In genomic region chr5:71753966-71754365, GRCm38 (mm10) we compare ENCODE assay signal across 18 mouse cellular contexts.
DNase-seq lines count a peak whose midpoint lies in the region; TF ChIP-seq lines count a peak whose summit lies in the region.
"Had no signal": no experiment of that assay in that cellular context is flagged by ENCODE, and none has a peak within 500 bp of the region (broad histone marks: within the 10 kb centered on the region; RNA-seq: fewer than 3 reads in every experiment).

No protein-coding gene starts in this region.

- WGBS in lung, adult 2 months = 70% methylated on average over 5 of the region's 5 CpGs

- no peak for TF ChIP-seq POLR2A in lung, adult 2 months (IDR thresholded peaks at IDR 0.05; ENCODE audit: borderline replicate concordance, extremely low read depth, low read depth, low read length)

- DNase-seq in brain, adult 2 months (ENCODE audit: low read depth, low spot score) = peak; percentile 72
- DNase-seq in cerebellum, adult 11-12 months = peak; percentile 89
- peak; percentile 91 for DNase-seq in cerebellum, adult 9-10 months
- DNase-seq in cerebellum, postnatal 25 days = peak; percentile 89 to 92
- no peak for DNase-seq in lung, adult 2 months
- no peak for DNase-seq in kidney, postnatal 36 days
- DNase-seq in thymus, postnatal 4 days = no peak
- DNase-seq: adrenal gland, postnatal 14 days; embryo, embryonic 11 days; gastrocnemius, postnatal 36 days; heart, adult 11 months; heart, postnatal 10 days; heart, postnatal 4 days; kidney, adult 18-20 months had no signal

- no peaks in the 10 kb centered on the region for H3K4me1 ChIP-seq in lung, adult 2 months (ENCODE audit: control insufficient read depth, insufficient read depth, low read length)
- H3K4me1 ChIP-seq: embryonic facial prominence, embryonic 15.5 days; forebrain, embryonic 10.5 days; hindbrain, embryonic 12.5 days had no signal

- TF ChIP-seq CTCF in lung, adult 2 months (IDR thresholded peaks at IDR 0.05; ENCODE audit: insufficient read depth, low read length) = no peak

- H3K4me3 ChIP-seq in lung, adult 2 months (replicated peaks; ENCODE audit: extremely low read depth, low read depth, low read length) = no peak overlapping the region
- H3K4me3 ChIP-seq: embryonic facial prominence, embryonic 15.5 days; erythroblast, embryonic 14.5 days; forebrain, embryonic 10.5 days; hindbrain, embryonic 12.5 days had no signal

Comparison
In these comparisons a context has a peak if more than half of its experiments do, and no peak if none do; other contexts are left out.
1. DNase-seq: peak in brain, adult 2 months (single experiment), cerebellum, adult 11-12 months (single experiment), cerebellum, adult 9-10 months (single experiment) and cerebellum, postnatal 25 days (2 of 2); none in lung, adult 2 months (single experiment), kidney, postnatal 36 days (0 of 2) and thymus, postnatal 4 days (single experiment).